Comparison of ENCODE assay signal across 8 mouse cellular contexts in the genomic region with DNA sequence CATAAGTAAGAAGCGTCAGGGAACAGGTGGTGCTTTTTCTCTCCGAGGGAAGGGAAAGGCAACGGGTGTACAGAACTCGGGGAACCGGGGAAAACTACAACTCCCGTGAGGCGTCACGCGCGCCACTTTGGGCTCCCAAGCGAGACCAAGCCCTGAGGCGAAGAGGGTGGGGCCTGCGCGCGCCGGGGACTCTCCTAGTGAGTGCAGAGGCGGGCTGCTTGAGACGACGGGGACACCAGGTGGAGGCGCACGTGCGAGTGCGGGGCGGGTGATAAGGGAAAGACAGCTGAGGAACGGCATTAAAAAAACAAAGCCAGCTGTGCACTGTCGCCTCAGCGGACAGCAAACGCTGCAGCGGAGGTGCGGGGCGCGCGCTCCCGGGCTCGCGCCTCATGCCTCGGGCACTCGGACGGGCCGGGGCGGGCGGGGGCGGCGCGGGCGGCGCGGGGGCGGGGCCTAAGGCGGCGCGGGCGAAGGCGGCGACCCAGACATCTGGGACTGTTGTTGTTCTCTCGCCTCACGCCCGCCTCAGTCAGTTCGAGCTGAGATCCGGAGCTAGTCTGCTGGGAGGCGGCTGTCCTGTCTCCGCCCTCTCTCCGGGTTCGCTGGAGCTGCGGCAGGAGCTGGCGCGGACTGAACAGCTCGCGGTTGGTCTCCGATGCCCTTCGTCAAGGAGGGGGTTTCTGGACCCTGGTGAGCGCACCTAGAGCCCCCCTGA. TPM values are rescaled to one million over a fixed set of nuclear protein-coding genes. Genes with fewer than 3 reads are reported as not detected.
DNase-seq lines count a peak whose midpoint lies in the region; ATAC-seq and TF ChIP-seq lines count a peak whose summit lies in the region.

A gene (plus strand): TSS at position 237 of the 718 bp plus-strand sequence.

- no peaks in the 10 kb centered on the region for H3K27me3 ChIP-seq in G1E (ENCODE audit: insufficient read depth, low read length)
- H3K27me3 ChIP-seq in forebrain, embryonic 16.5 days (replicated peaks; ENCODE audit: control insufficient read depth, insufficient read depth, low read length) = no peaks in the 10 kb centered on the region
- H3K27me3 ChIP-seq in lung, embryonic 14.5 days (ENCODE audit: insufficient read depth, low read length) = no peaks in the 10 kb centered on the region
- H3K27me3 ChIP-seq in thymus, adult 2 months (ENCODE audit: control insufficient read depth, insufficient read depth, low read length) = no peaks in the 10 kb centered on the region

- no peak for TF ChIP-seq CTCF in G1E (IDR thresholded peaks at IDR 0.05; ENCODE audit: low read depth, low read length)
- TF ChIP-seq CTCF in layer of hippocampus, adult 2 months (conservative IDR thresholded peaks at IDR 0.05) = no peak
- 0 out of 2 replicates have a peak, but pooled peaks have one; percentile 6 for TF ChIP-seq CTCF in lung, embryonic 14.5 days (IDR thresholded peaks at IDR 0.05; ENCODE audit: low read depth)
- no peak for TF ChIP-seq CTCF in olfactory bulb, adult 2 months (IDR thresholded peaks at IDR 0.05; ENCODE audit: insufficient read depth, low read depth, low read length)
- 0 out of 2 replicates have a peak, but pooled peaks have one; percentile 16 for TF ChIP-seq CTCF in thymus, adult 2 months (IDR thresholded peaks at IDR 0.05; ENCODE audit: borderline replicate concordance, control insufficient read depth, extremely low read depth, insufficient read depth, low read length, poor library complexity)

- TF ChIP-seq POLR2A in olfactory bulb, adult 2 months (IDR thresholded peaks at IDR 0.05; ENCODE audit: insufficient read depth, low read depth, low read length) = peak; percentile 53; the same call in 1 of the 2 replicates
- peak; percentile 87 for TF ChIP-seq POLR2A in thymus, adult 2 months (IDR thresholded peaks at IDR 0.05; ENCODE audit: control insufficient read depth, extremely low read depth, insufficient read depth, low read length, poor library complexity)

- H3K9ac ChIP-seq in forebrain, embryonic 16.5 days (replicated peaks; ENCODE audit: low read depth, low read length) = peak within 1 kb of the TSS; percentile 92
- peak within 1 kb of the TSS; percentile 66 for H3K9ac ChIP-seq in lung, embryonic 14.5 days

- intact Hi-C loops in heart, postnatal 36 days (cut with DNase I) = no loop called here

- peak within 1 kb of the TSS; percentile 85 for H3K4me2 ChIP-seq in forebrain, embryonic 16.5 days (ENCODE audit: low read length)
- H3K4me2 ChIP-seq in lung, embryonic 14.5 days = peak within 1 kb of the TSS; percentile 98

- peak; percentile 88 for DNase-seq in G1E (ENCODE audit: low spot score)
- DNase-seq in cerebellum, adult 18-20 months = peak; percentile 98 to 100
- peak; percentile 95 to 97 for DNase-seq in heart, postnatal 36 days
- peak; percentile 97 for DNase-seq in layer of hippocampus, adult 2 months (ENCODE audit: low spot score in 2 of 2)
- peak; percentile 98 for DNase-seq in lung, embryonic 14.5 days
- DNase-seq in thymus, adult 2 months = peak; percentile 99

- ATAC-seq in G1E (ENCODE audit: extremely low read depth, insufficient number of reproducible peaks, low FRiP score, poor library complexity, severe bottlenecking) = peak; percentile 91
- ATAC-seq in forebrain, embryonic 16.5 days = peak; percentile 99
- peak; percentile 99 for ATAC-seq in lung, embryonic 14.5 days (ENCODE audit: insufficient read depth)

- H3K4me1 ChIP-seq in G1E (ENCODE audit: insufficient read depth, low read depth, low read length) = peaks cover 25% of the 10 kb centered on the region
- peaks cover 8% of the 10 kb centered on the region; the same call in 1 of the 2 replicates for H3K4me1 ChIP-seq in forebrain, embryonic 16.5 days (replicated peaks; ENCODE audit: control insufficient read depth, insufficient read depth, low read length)
- no peaks in the 10 kb centered on the region for H3K4me1 ChIP-seq in lung, embryonic 14.5 days (ENCODE audit: insufficient read depth)
- no peaks in the 10 kb centered on the region for H3K4me1 ChIP-seq in olfactory bulb, adult 2 months (ENCODE audit: control insufficient read depth, insufficient read depth, low read length)
- H3K4me1 ChIP-seq in thymus, adult 2 months (replicated peaks; ENCODE audit: control insufficient read depth, insufficient read depth, low read length) = no peaks in the 10 kb centered on the region

- WGBS in forebrain, embryonic 16.5 days = under 1% methylated on average over 65 of the region's 72 CpGs
- WGBS in lung, embryonic 14.5 days = under 1% methylated on average over 69 of the region's 72 CpGs
- under 1% methylated on average over 71 of the region's 72 CpGs for WGBS in olfactory bulb, adult 2 months
- WGBS in thymus, adult 2 months = under 1% methylated on average over 72 of the region's 72 CpGs

- peak within 1 kb of the TSS; percentile 95 for H3K4me3 ChIP-seq in G1E (ENCODE audit: low read depth, low read length)
- peak within 1 kb of the TSS; percentile 95 for H3K4me3 ChIP-seq in forebrain, embryonic 16.5 days (replicated peaks; ENCODE audit: low read length)
- peak within 1 kb of the TSS; percentile 94 for H3K4me3 ChIP-seq in layer of hippocampus, adult 2 months
- H3K4me3 ChIP-seq in lung, embryonic 14.5 days (ENCODE audit: low read depth, low read length) = peak within 1 kb of the TSS; percentile 63
- peak within 1 kb of the TSS; percentile 93 for H3K4me3 ChIP-seq in olfactory bulb, adult 2 months (ENCODE audit: insufficient read depth, low read depth, low read length)
- peak within 1 kb of the TSS; percentile 94 for H3K4me3 ChIP-seq in thymus, adult 2 months (ENCODE audit: control insufficient read depth, insufficient read depth, low read length)

- no peaks in the 10 kb centered on the region for H3K36me3 ChIP-seq in G1E (replicated peaks)
- H3K36me3 ChIP-seq in forebrain, embryonic 16.5 days (ENCODE audit: control insufficient read depth, insufficient read depth) = no peaks in the 10 kb centered on the region
- H3K36me3 ChIP-seq in lung, embryonic 14.5 days (ENCODE audit: insufficient read depth) = no peaks in the 10 kb centered on the region
- no peaks in the 10 kb centered on the region for H3K36me3 ChIP-seq in thymus, adult 2 months (ENCODE audit: control insufficient read depth, insufficient read depth, low read length)

- no peaks in the 10 kb centered on the region for H3K9me3 ChIP-seq in G1E (replicated peaks)
- no peaks in the 10 kb centered on the region for H3K9me3 ChIP-seq in forebrain, embryonic 16.5 days (ENCODE audit: control insufficient read depth, low read length)
- H3K9me3 ChIP-seq in lung, embryonic 14.5 days (ENCODE audit: low read depth, low read length) = no peaks in the 10 kb centered on the region

- H3K27ac ChIP-seq in forebrain, embryonic 16.5 days (ENCODE audit: low read length) = peak within 1 kb of the TSS; percentile 89
- H3K27ac ChIP-seq in layer of hippocampus, adult 2 months = peak within 1 kb of the TSS; percentile 94
- peak within 1 kb of the TSS; percentile 64 for H3K27ac ChIP-seq in lung, embryonic 14.5 days (ENCODE audit: low read depth)
- peak within 1 kb of the TSS; percentile 82 for H3K27ac ChIP-seq in olfactory bulb, adult 2 months (ENCODE audit: insufficient read depth, low read depth, low read length)
- H3K27ac ChIP-seq in thymus, adult 2 months (ENCODE audit: control insufficient read depth, insufficient read depth, low read length) = peak within 1 kb of the TSS; percentile 79

RNA-seq across cellular contexts. Expression of the gene that starts here (rescaled TPM):
- total RNA-seq in G1E (2014; fragmentation: Nextera tagmentation) (20.8 and 22.5 TPM in 2 replicates), G1E (2017) (21.0 and 22.6 TPM in 2 replicates)
- 21.3 and 21.6 TPM in 2 replicates for polyA plus RNA-seq in G1E (2012)
- 14.1 and 16.6 TPM in 2 replicates for polyA plus RNA-seq in forebrain, embryonic 16.5 days (2015; fragmentation: Nextera tagmentation; extraction: Ambion mirVana)
- 1 to 10 TPM; 6.4 to 8.6 TPM for total RNA-seq in heart, postnatal 36 days (2021)
- 100 to 1,000 TPM; 282 to 286 TPM for total RNA-seq in layer of hippocampus, adult 2 months (2021)
- 2.2 and 2.6 TPM in 2 replicates for polyA plus RNA-seq in lung, embryonic 14.5 days (2014; fragmentation: Nextera tagmentation; extraction: Ambion mirVana)
- not detected in 2 replicates for polyA plus RNA-seq in olfactory bulb, adult 2 months (2012; ENCODE audit: insufficient read depth, insufficient read length, low replicate concordance, missing spikeins)
- 15.8 and 19.3 TPM in 2 replicates for polyA plus RNA-seq in thymus, adult 2 months (2012; rRNA removed)

Comparison
In these comparisons a context has a peak if more than half of its experiments do, and no peak if none do; other contexts are left out.
1. Peak in every context shown above with its lines: DNase-seq, ATAC-seq, H3K4me3 ChIP-seq and H3K27ac ChIP-seq.
2. RNA of the gene that starts here (total RNA-seq): 282 to 286 TPM in layer of hippocampus, adult 2 months; 20.8 to 22.6 TPM in G1E and 6.4 to 8.6 TPM in heart, postnatal 36 days; every median in the first group is over 10 times any median in the second.
3. CTCF ChIP-seq: peak in lung, embryonic 14.5 days (single experiment) and thymus, adult 2 months (single experiment); none in G1E (single experiment), layer of hippocampus, adult 2 months (single experiment) and olfactory bulb, adult 2 months (single experiment).